Mouse (Mus musculus): ENCODE results near the gene H2-Q7.
A peak's percentile ranks its signal among the peaks of the same experiment; 100 is the strongest.
"Not testable (repeated sequence)": the region's sequence is repeated elsewhere in the genome, so short reads cannot be mapped to it uniquely, and the experiment has no call there.

Gene H2-Q7

DNA sequence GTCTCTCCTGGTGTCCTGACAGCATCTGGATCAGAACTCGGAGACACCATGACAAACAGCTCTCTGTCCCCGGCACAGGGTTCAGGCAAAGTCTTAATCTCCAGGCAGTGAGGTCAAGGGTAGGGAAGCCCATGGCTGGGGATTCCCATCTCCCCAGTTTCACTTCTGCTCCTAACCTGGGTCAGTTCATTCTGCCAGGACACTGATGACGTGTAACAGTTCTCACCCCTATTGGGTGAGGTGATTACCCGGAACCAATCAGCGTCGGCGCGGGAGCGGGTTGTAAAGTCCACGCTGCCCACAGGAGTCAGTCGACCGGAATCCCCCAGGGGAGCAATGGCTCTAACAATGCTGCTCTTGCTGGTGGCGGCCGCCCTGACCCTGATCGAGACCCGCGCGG lies at the start of gene H2-Q7:
TSS of gene H2-Q7 (plus strand) at position 271 of the 400 bp plus-strand sequence.
- peak; percentile 45 for DNase-seq

DNA sequence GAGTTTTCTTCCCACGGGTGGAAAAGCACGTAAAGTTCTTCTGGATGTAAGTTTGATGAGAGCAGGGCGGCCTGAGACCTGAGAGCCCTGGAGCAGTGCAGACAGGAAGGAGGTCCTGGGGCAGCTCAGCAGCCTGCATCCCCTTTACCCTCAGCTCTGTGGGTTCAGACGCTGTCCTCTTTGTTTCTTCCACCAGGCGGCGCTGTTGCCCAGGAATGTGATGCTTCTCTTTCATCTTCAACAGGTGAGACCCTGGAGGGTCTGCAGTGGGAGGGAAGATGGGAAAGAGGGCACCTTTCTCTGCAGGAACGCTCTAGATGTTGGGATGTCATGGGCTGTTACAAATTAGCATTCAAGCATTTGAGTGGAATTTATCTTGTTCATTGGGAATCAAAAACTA lies 49.2 kb upstream of the H2-Q7 start:
- peak; percentile 88 for DNase-seq

DNA sequence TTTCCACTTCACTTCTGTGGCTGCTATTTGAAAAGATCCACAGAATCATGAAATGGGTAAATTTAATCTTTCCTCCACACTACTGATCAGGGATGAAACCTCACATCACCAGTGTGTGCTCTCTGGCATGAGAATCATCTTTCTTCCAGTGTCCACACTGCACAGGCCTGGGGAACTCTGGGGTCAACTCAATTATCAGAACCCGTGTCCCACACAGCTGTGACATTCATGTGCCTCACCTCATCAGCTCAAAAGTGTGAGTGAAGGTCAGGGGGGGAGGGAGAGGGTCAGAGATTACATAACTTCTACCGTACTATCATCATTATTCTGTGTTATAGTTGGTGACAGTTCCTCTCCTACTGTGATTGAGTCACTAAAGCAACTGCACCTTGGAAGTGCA lies 46.3 kb upstream of the H2-Q7 start:
- not testable (repeated sequence) for DNase-seq

DNA sequence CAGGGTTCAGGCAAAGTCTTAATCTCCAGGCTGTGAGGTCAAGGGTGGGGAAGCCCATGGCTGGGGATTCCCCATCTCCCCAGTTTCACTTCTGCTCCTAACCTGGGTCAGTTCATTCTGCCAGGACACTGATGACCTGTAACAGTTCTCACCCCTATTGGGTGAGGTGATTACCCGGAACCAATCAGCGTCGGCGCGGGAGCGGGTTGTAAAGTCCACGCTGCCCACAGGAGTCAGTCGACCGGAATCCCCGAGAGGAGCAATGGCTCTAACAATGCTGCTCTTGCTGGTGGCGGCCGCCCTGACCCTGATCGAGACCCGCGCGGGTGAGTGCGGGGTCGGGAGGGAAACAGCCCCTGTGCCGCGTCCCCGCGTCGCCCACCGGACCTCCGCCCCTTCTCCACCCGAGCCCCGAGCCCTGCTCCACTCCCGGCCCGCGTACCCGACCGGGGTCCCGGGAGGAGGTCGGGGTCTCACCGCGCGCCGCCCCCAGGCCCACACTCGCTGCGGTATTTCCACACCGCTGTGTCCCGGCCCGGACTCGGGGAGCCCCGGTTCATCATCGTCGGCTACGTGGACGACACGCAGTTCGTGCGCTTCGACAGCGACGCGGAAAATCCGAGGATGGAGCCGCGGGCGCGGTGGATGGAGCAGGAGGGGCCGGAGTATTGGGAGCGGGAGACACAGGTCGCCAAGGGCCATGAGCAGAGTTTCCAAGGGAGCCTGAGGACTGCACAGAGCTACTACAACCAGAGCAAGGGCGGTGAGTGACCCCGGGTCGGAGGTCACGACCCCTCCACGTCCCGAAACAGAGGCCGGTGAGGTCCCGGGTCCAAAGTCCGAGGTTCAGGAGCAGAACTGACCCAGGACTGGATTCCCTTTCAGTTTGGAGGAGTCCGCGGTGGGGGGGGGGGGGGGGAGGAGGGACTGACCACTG lies 44.8 kb upstream of the H2-Q7 start:
- DNase-seq: not testable (repeated sequence)

DNA sequence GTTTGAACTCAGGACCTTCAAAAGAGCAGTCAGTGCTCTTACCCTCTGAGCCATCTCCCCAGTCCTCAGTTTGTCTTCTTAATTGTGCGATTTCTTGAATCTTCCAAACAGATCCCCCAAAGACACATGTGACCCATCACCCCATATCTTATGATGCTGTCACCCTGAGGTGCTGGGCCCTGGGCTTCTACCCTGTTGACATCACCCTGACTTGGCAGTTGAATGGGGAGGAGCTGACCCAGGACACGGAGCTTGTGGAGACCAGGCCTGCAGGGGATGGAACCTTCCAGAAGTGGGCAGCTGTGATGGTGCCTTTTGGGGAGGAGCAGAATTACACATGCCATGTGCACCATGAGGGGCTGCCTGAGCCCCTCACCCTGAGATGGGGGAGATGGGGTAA lies 42.0 kb upstream of the H2-Q7 start:
- DNase-seq: not testable (repeated sequence)

DNA sequence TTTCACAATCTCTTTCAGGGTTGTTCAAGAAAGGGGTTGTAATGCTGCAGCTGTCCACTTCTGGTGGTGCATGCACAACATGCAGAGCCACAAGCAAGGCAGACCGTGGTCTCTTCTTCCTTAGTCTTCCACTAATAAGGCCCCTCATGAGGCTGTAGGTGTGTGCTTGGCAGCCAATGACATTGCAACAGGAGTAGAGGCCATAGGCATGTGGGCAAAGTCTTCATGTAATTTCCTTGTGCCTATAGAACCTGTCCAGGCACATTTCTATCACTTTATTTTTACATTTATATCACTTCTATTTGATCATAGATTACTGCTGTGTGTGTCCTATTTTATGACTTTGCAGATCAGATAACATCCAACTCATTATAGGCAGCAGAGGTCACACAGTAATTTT lies 25.9 kb upstream of the H2-Q7 start:
- not testable (repeated sequence) for DNase-seq

DNA sequence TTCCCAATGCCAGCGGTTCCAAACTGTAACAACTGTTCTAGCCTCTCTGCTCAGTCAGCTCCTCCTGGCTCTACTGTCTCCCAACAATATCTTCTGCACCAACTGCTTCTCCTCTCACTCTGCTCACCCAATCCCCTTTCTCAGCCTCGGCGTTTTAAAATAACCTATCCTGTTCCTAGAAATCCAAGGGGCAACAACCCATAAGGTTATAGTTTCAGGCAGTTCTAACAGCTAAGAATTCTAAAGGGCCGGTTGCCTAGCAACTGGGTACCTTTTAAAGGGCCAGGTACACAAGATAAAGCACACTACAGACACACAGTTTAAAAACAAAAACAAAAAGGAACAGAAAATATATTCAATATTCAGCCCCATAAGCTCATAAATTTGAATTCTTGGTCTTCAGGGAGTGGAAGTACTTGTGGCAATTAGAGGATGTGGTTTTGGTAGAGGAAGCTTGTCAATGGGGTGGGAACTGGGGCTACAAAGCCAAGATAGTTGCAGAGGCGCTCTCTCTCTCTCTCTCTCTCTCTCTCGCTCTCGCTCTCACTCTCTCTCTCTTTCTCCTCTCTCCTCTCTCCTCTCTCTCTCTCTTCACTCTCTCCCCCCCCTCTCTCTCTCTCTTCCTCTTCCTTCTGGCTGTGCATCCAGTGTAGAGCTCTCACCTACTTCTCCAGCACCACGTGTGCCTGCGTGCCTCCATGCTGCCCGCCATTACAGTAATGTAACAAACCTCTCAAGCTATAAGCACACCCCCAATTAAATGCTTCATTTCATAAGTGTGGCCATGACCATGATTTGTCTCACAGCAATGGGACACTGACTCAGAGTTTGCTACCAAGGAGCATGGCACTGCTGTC lies 23.5 kb upstream of the H2-Q7 start:
- DNase-seq: not testable (repeated sequence)

DNA sequence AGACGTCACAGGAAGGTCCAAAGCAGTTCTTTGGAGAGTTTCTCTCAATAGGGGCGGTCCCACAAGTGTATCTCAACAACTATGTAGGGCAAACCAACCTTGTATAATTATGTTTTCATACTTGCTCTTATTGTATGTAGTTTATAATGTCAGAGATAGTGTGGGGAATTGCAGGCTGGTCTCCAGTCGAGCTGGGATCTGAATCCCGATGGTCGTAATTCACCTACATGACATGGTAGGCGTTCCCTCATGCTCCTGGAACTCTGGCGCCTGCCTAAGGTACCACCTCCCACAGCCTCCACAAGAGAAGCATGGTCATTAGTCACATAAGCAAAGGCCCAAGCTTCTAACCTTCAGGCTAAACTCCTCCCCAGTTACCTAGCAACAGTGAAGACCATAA lies 20.2 kb upstream of the H2-Q7 start:
- DNase-seq: no peak

DNA sequence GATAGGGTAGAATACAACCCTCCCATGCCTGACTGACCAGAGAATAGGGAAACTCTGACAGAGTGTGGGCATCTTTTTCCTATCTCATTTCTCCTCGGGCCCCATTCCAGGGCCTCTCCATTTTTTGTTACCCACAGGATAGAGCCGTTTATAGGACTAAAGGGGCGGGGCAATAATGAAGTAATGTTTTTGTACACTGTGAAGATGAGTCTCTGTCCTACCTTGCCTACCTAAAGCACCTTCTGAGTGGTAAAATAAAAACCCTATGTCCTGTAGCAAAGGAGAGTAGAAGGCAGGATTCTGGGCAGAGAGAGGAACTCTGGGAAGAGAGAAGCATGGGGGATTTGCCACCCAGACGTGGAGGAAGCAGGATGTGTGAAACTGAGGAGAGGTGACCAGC lies 19.4 kb upstream of the H2-Q7 start:
- not testable (repeated sequence) for DNase-seq

DNA sequence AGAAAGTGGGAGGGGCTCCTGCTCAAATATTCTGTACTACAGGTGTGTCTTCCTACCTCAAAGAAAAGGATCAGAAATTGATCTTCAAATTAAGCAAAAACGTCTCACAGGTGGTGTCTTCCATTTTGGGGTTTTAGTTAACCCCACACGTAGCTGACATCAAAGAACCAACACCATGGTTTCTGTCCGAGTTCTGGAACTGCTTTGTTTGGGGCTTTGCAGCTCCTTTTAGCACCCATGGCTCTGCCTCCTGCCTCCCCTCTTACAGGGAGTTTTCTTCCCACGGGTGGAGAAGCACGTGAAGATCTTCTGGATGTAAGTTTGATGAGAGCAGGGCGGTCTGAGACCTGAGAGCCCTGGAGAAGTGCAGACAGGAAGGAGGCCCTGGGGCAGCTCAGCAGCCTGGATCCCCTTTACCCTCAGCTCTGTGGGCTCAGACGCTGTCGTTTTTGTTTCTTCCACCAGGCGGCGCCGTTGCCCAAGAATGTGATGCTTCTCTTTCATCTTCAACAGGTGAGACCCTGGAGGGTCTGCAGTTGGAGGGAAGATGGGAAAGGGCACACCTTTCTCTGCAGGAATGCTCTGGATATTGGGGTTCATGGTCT lies 18.6 kb upstream of the H2-Q7 start:
- DNase-seq: peak; percentile 78

DNA sequence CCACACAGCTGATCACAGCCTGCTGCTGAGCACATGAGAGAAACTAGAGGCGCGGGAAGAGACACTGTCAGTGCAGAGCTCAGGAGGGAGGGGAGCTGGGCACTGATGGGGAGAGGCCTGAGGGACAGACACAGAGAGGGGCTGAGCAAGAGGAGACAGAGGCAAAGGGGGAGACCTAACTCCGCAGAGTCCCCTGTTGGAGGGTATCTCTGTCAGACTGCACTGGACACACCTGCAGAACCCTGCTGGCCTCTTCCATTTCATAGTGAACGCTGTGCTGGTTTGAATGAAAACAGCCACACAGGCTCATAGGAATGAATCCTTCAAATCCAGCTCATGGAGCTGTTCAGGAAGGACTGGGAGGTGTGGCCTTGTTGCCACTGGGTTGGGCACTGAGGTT lies 17.6 kb upstream of the H2-Q7 start:
- DNase-seq: not testable (repeated sequence)

DNA sequence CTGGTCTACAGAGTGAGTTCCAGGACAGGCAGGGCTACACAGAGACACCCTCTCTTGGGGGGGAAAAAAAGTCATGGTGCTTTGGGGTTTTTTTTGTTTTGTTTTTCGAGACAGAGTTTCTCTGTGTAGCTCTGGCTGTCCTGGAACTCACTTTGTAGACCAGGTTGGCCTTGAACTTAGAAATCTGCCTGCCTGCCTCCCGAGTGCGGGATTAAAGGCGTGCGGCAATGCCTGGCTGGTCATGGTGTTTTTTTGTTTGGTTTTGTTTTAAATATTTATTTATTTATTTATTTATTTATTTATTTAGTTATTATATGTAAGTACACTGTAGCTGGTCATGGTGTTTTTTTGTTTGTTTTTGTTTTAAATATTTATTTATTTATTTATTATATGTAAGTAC lies 16.6 kb upstream of the H2-Q7 start:
- DNase-seq: not testable (repeated sequence)

DNA sequence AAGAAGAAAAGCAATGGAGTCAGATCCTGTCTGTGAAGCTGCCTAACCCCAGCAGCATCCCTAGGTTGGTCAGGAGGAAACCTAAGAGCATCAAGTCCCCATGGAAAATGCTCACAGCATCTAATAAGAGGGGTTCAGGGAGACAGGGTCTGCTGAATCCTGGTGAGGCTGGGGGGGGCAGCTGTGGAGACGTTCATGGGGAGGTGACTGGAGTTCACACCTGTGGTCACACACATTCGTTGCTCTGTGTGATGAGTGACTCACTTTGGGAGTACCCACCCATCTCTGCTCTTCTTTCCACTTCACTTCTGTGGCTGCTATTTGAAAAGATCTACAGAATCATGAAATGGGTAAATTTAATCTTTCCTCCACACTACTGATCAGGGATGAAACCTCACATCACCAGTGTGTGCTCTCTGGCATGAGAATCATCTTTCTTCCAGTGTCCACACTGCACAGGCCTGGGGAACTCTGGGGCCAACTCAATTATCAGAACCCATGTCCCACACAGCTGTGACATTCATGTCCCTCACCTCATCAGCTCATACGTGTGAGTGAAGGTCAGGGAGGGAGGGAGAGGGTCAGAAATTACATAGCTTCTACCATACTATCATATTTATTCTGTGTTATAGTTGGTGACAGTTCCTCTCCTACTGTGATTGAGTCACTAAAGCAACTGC lies 15.7 kb upstream of the H2-Q7 start:
- not testable (repeated sequence) for DNase-seq

DNA sequence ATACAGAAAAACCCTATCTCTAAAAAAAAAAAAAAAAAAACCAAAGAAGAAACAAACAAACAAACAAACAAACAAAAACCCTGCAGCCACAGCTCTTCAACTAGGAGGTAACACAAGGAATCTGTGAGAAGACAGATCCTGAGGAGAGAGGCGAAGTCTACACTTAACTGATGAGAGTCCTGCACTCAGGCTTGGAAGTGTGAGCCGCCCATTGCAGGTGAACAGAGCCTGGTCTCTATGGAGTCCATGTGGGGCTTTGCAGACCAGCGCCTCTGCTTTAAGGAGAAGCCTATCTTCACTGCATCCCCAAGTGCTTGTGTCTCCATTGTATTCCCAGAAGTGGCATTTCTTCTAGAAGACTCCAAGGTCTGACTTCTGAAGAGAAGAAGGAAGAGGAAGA lies 14.8 kb upstream of the H2-Q7 start:
- not testable (repeated sequence) for DNase-seq

DNA sequence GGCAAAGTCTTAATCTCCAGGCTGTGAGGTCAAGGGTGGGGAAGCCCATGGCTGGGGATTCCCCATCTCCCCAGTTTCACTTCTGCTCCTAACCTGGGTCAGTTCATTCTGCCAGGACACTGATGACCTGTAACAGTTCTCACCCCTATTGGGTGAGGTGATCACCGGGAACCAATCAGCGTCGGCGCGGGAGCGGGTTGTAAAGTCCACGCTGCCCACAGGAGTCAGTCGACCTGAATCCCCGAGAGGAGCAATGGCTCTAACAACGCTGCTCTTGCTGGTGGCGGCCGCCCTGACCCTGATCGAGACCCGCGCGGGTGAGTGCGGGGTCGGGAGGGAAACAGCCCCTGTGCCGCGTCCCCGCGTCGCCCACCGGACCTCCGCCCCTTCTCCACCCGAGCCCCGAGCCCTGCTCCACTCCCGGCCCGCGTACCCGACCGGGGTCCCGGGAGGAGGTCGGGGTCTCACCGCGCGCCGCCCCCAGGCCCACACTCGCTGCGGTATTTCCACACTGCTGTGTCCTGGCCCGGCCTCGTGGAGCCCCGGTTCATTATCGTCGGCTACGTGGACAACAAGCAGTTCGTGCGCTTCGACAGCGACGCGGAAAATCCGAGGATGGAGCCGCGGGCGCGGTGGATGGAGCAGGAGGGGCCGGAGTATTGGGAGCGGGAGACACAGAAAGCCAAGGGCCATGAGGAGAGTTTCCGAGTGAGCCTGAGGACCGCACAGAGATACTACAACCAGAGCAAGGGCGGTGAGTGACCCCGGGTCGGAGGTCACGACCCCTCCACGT lies 14.1 kb upstream of the H2-Q7 start, which contains the start of gene H2-Q6:
TSS of gene H2-Q6 (plus strand) at position 227 of the 793 bp plus-strand sequence.
- peak; percentile 20 for DNase-seq

DNA sequence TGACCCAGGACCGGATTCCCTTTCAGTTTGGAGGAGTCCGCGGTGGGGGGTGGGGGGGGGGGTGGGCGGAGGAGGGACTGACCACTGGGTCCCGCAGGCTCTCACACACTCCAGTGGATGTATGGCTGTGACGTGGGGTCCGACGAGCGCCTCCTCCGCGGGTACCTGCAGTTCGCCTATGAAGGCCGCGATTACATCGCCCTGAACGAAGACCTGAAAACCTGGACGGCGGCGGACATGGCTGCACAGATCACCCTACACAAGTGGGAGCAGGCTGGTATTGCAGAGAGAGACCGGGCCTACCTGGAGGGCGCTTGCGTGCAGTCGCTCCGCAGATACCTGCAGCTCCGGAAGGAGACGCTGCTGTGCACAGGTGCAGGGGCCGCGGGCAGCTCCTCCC lies 13.5 kb upstream of the H2-Q7 start:
- peak; percentile 49 for DNase-seq

DNA sequence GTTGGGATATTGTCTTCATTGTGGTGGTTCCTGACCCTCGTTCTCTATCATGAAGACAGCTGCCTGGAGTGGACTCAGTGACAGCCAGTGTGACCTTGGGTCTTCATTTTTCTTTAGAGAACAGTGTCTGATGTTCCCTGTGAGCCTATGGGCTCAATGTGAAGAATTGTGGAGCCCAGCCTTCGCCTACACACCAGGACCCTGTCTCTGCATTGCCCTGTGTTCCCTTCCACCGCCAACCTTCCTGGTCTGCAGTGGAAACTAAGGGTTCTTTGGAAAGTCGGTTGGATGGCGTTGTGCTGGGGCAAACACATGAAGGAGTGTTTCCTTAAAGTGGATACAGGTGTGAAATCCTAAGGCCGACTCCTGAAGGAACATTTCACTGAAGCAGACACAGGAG lies 10.1 kb upstream of the H2-Q7 start:
- DNase-seq: not testable (repeated sequence)

DNA sequence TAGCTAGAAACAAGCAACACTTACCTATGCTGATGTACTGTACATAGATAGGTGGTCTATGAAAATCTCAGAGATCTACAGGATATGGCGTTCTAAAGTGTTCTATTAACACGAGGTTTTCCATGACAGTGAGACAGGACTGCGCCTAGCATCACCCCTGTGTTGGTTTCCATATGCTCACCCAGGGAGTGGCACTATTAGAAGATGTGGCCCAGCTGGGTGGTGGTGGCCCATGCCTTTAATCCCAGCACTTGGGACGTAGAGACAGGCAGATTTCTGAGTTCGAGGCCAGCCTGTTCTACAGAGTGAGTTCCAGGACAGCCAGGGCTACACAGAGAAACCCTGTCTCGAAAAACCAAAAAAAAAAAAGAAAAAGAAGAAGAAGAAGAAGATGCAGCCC lies 8.3 kb upstream of the H2-Q7 start:
- DNase-seq: not testable (repeated sequence)

DNA sequence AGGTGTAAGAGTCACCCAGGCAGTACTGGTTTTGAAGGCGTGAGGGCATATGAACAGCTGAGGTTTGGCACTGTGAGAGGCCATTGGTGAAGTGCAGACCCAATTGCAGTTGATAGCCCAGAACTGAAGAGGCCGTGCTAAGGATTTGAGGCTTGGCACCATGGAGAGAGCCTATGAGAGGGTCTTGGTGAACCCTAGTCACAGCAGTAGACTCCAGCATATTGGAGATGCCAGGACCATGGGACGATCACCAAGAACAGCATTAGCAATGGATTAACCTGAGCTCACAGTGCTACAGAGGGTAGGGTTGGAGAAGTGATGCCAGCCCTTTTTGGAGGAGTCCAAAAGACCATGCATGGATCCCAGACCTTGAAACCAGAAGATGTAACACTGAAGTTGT lies 6.8 kb upstream of the H2-Q7 start:
- not testable (repeated sequence) for DNase-seq

DNA sequence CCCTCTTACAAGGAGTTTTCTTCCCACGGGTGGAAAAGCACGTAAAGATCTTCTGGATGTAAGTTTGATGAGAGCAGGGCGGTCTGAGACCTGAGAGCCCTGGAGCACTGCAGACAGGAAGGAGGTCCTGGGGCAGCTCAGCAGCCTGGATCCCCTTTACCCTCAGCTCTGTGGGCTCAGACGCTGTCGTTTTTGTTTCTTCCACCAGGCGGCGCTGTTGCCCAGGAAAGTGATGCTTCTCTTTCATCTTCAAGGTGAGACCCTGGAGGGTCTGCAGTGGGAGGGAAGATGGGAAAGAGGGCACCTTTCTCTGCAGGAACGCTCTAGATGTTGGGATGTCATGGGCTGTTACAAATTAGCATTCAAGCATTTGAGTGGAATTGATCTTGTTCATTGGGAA lies 4.1 kb upstream of the H2-Q7 start:
- DNase-seq: peak; percentile 69

DNA sequence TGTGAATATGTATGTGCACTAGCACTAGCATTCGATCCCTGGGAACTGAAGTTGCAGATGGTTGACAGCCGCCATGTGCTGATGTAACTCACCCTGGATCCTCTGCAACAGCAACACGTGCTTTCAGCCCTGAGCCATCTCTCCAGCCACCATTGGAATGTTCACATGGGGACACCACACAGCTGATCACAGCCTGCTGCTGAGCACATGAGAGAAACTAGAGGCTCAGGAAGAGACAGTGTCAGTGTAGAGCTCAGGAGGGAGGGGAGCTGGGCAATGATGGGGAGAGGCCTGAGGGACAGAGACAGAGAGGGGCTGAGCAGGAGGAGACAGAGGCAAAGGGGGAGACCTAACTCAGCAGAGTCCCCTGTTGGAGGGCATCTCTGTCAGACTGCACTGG lies 3.4 kb upstream of the H2-Q7 start:
- not testable (repeated sequence) for DNase-seq
